Mouse (Mus musculus) olfactory bulb, adult 2 months (tissue): ENCODE results near the gene Abhd16a.

Experiments
- CTCF ChIP-seq: fragments of 200-500 bp; IDR thresholded peaks from 2 replicates; pipeline ENCODE4 v1.5.1; 2012; ENCODE audit warnings: low read depth, mild to moderate bottlenecking, low read length, moderate library complexity; ENCODE audit not compliant: insufficient read depth
- POLR2A ChIP-seq: fragments of 200-500 bp; IDR thresholded peaks from 2 replicates; pipeline ENCODE4 v1.6.1; 2012; ENCODE audit warnings: mild to moderate bottlenecking, low read depth, low read length, moderate library complexity; ENCODE audit not compliant: insufficient read depth

GRCm38 (mm10) chr17:35104754-35105153, 15.7 kb downstream of the Abhd16a start:
- no peak for TF ChIP-seq CTCF
- TF ChIP-seq POLR2A = no peak
